Mouse (Mus musculus): ENCODE measurements around the gene Plagl2. TPM values are rescaled to one million over a fixed set of nuclear protein-coding genes. Genes with fewer than 3 reads are reported as not detected.
"Not testable (repeated sequence)": the region's sequence is repeated elsewhere in the genome, so short reads cannot be mapped to it uniquely, and the experiment has no call there.

Plagl2 gene
- polyA plus RNA-seq (2016; fragmentation: Nextera tagmentation; extraction: Ambion mirVana), result 20.4 and 23.7 TPM in 2 replicates

- ATAC-seq (ENCODE audit: low FRiP score, low read depth), result peak; percentile 99
- H3K27ac ChIP-seq (replicated peaks), result peak within 1 kb of the TSS; percentile 89
- peaks cover 37% of the 10 kb centered on the region for H3K4me1 ChIP-seq
- H3K9me3 ChIP-seq, result no peaks in the 10 kb centered on the region
- peak within 1 kb of the TSS; percentile 98 for H3K4me2 ChIP-seq (replicated peaks)
- H3K27me3 ChIP-seq, result no peaks in the 10 kb centered on the region
- H3K9ac ChIP-seq (replicated peaks), result peak within 1 kb of the TSS; percentile 99
- peaks cover 3% of the 10 kb centered on the region; the same call in 1 of the 2 replicates for H3K36me3 ChIP-seq
- peak within 1 kb of the TSS; percentile 99 for H3K4me3 ChIP-seq
- under 1% methylated on average over 38 of the region's 72 CpGs for WGBS
These were observed at the start of gene Plagl2, which contains the start of gene Pofut1 for GRCm38 (mm10) chr2:153241250-153242014. Plagl2 (minus strand) TSS chr2:153241426. Pofut1 (plus strand) TSS chr2:153241533.

- no peak for ATAC-seq (ENCODE audit: low FRiP score, low read depth)
- Histone ChIP-seq H3K4me3 (no peak overlapping the region), H3K4me1 (peaks cover 14% of the 10 kb centered on the region), H3K27me3 (no peaks in the 10 kb centered on the region), H3K9me3 (no peaks in the 10 kb centered on the region), H3K36me3 (no peaks in the 10 kb centered on the region), H3K4me2 (replicated peaks) (no peak overlapping the region), H3K27ac (replicated peaks) (no peak overlapping the region), H3K9ac (replicated peaks) (no peak overlapping the region)
- 81% methylated on average over 6 of the region's 6 CpGs for WGBS
These were observed 46.6 kb upstream of the Plagl2 start for GRCm38 (mm10) chr2:153287835-153288234.

GRCm38 (mm10) chr2:153286524-153286923, 45.3 kb upstream of the Plagl2 start:
- no peak overlapping the region for H3K9ac ChIP-seq (replicated peaks)
- H3K4me1 ChIP-seq, result peaks cover 3% of the 10 kb centered on the region; the same call in 1 of the 2 replicates
- no peak overlapping the region for H3K4me3 ChIP-seq
- no peaks in the 10 kb centered on the region for H3K36me3 ChIP-seq
- H3K27ac ChIP-seq (replicated peaks), result no peak overlapping the region
- no peaks in the 10 kb centered on the region for H3K9me3 ChIP-seq
- WGBS, result 85% methylated on average over 4 of the region's 4 CpGs
- H3K27me3 ChIP-seq, result no peaks in the 10 kb centered on the region
- ATAC-seq (ENCODE audit: low FRiP score, low read depth), result no peak
- H3K4me2 ChIP-seq (replicated peaks), result no peak overlapping the region

- no peak overlapping the region for H3K4me2 ChIP-seq (replicated peaks)
- no peak for ATAC-seq (ENCODE audit: low FRiP score, low read depth)
- 84% methylated on average over 6 of the region's 6 CpGs for WGBS
These were observed 42.7 kb upstream of the Plagl2 start for GRCm38 (mm10) chr2:153283919-153284318.

DNA sequence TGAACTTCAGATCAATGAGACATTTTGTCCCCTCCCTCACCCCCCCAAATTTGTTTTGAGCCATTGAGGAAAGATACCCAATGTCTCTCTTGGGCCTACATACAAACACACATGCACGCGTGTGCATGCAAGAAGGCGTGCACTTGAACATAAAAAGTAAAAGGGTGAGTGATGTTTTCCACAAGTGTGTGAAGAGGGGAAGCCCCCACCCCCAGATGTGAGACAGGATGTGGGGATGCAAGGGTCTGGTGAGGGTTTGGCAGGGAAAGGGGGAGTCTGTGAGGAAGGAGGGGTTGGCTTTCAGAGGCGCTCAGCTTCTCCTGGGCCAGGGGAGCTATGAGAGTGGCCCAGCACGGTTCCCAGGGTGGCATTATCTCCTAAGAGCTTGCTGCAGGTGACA, 37.1 kb upstream of the Plagl2 start:
- 83% methylated on average over 5 of the region's 5 CpGs for WGBS
- no peak for ATAC-seq (ENCODE audit: low FRiP score, low read depth)
- Histone ChIP-seq H3K36me3 (no peaks in the 10 kb centered on the region), H3K9ac (replicated peaks) (no peak overlapping the region), H3K27me3 (no peaks in the 10 kb centered on the region), H3K9me3 (no peaks in the 10 kb centered on the region), H3K4me2 (replicated peaks) (no peak overlapping the region), H3K4me1 (no peaks in the 10 kb centered on the region), H3K4me3 (no peak overlapping the region), H3K27ac (replicated peaks) (no peak overlapping the region)

More at GRCm38 (mm10) chr2:153283919-153284318, 42.7 kb upstream of the Plagl2 start:
- Histone ChIP-seq H3K27ac (replicated peaks) (no peak overlapping the region), H3K36me3 (no peaks in the 10 kb centered on the region), H3K27me3 (no peaks in the 10 kb centered on the region), H3K4me3 (no peak overlapping the region), H3K4me1 (no peaks in the 10 kb centered on the region), H3K9me3 (no peaks in the 10 kb centered on the region), H3K9ac (replicated peaks) (no peak overlapping the region)

GRCm38 (mm10) chr2:153276846-153277245, 35.6 kb upstream of the Plagl2 start:
- not testable (repeated sequence) for H3K4me3 ChIP-seq; H3K4me2 ChIP-seq (replicated peaks); H3K36me3 ChIP-seq; H3K27ac ChIP-seq (replicated peaks); H3K4me1 ChIP-seq; H3K9me3 ChIP-seq; ATAC-seq (ENCODE audit: low FRiP score, low read depth); H3K9ac ChIP-seq (replicated peaks); H3K27me3 ChIP-seq
- WGBS, result 91% methylated on average over 5 of the region's 5 CpGs

GRCm38 (mm10) chr2:153276440-153276839, 35.2 kb upstream of the Plagl2 start:
- WGBS, result 94% methylated on average over 8 of the region's 8 CpGs
- Histone ChIP-seq H3K4me2 (replicated peaks) (no peak overlapping the region), H3K27ac (replicated peaks) (no peak overlapping the region), H3K9ac (replicated peaks) (no peak overlapping the region), H3K4me1 (peaks cover 3% of the 10 kb centered on the region; the same call in 1 of the 2 replicates), H3K9me3 (no peaks in the 10 kb centered on the region), H3K4me3 (no peak overlapping the region), H3K27me3 (no peaks in the 10 kb centered on the region), H3K36me3 (no peaks in the 10 kb centered on the region)
- no peak for ATAC-seq (ENCODE audit: low FRiP score, low read depth)

DNA sequence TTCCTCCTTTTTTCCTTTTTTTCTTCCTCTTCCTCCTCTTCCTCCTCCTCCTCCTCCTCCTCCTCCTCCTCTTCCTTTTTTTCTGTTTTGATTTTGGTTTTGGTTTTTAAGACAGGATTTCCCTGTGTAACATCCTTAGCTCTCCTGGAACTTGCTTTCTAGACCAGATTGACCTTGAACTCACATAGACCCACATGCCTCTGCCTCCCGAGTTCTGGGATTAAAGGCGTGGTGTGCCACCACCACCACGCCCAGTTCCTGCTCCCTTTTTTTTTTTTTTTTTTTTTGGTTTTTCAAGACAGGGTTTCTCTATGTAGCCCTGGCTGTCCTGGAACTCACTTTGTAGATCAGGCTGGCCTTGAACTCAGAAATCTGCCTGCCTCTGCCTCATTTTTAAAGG, 34.4 kb upstream of the Plagl2 start:
- H3K4me3 ChIP-seq; H3K36me3 ChIP-seq; H3K9ac ChIP-seq (replicated peaks); H3K27me3 ChIP-seq; ATAC-seq (ENCODE audit: low FRiP score, low read depth); H3K4me2 ChIP-seq (replicated peaks); H3K9me3 ChIP-seq; H3K4me1 ChIP-seq; H3K27ac ChIP-seq (replicated peaks): not testable (repeated sequence)
- 81% methylated on average over 3 of the region's 3 CpGs for WGBS

DNA sequence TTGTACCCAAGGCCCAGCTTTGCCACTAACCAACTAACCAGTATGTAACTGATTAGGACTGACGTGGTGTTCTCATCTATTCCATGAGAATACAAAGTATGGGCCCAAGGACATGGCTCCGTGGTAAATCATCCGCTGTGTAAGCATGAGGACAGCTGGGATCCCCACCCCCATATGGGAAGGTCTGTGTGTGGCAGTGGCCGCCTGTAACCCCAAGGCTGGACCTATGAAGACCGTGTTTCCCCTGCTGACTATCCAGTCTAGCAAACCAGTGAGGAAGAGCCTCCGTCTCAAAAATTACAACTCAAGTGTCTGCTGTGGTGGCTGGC, 33.7 kb upstream of the Plagl2 start:
- no peaks in the 10 kb centered on the region for H3K27me3 ChIP-seq
- no peaks in the 10 kb centered on the region for H3K9me3 ChIP-seq
- H3K4me3 ChIP-seq, result no peak overlapping the region
- no peaks in the 10 kb centered on the region for H3K36me3 ChIP-seq
- WGBS, result 79% methylated on average over 6 of the region's 6 CpGs
- no peak overlapping the region for H3K27ac ChIP-seq (replicated peaks)
- peaks cover 3% of the 10 kb centered on the region; the same call in 1 of the 2 replicates for H3K4me1 ChIP-seq
- no peak for ATAC-seq (ENCODE audit: low FRiP score, low read depth)
- H3K9ac ChIP-seq (replicated peaks), result no peak overlapping the region
- no peak overlapping the region for H3K4me2 ChIP-seq (replicated peaks)

DNA sequence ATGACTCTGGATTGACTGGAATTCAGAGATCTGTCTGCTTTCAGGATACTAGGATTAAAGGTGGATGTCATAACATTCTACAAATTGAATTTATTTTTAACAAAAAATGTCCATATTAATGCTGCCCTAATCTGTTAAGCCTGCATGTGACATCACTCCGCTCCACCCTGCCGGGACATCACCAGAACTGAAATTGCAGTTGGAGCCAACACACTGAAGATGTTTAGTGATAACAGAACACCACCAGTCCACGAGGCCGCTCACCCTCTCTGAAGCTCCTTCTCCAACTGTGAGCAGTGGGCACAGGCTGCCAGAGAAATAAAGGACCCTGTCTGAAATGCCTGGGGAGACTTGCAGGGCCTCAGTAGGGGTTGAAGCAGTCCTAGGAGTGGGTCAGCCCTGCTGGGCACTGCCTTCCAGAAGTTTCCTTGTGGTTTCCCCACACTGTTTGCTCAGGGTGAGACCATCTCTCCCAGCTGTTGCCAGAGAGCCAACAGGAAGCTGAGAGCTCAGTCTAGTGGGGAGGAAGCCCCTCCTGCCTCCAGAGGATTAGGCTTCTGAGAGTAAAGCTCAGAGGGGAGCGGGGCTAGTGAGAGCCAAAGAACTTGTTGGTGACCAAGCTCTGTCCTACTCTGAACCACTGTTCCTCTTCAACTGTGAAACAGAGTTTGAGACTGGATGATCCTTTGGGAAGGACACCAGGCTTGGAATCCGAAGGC, 33.1 kb upstream of the Plagl2 start:
- WGBS, result 63% methylated on average over 6 of the region's 6 CpGs
- not testable (repeated sequence) for H3K27me3 ChIP-seq; H3K9me3 ChIP-seq; H3K4me2 ChIP-seq (replicated peaks); ATAC-seq (ENCODE audit: low FRiP score, low read depth); H3K4me3 ChIP-seq; H3K9ac ChIP-seq (replicated peaks); H3K36me3 ChIP-seq; H3K27ac ChIP-seq (replicated peaks); H3K4me1 ChIP-seq

GRCm38 (mm10) chr2:153270231-153270915, 29.1 kb upstream of the Plagl2 start:
- not testable (repeated sequence) for H3K4me1 ChIP-seq; H3K9me3 ChIP-seq; ATAC-seq (ENCODE audit: low FRiP score, low read depth); H3K27me3 ChIP-seq; H3K4me3 ChIP-seq; H3K4me2 ChIP-seq (replicated peaks); H3K9ac ChIP-seq (replicated peaks)
- WGBS, result 67% methylated on average over 8 of the region's 8 CpGs
- Histone ChIP-seq H3K36me3 (peaks cover 18% of the 10 kb centered on the region), H3K27ac (replicated peaks) (peak overlapping the region; percentile 46; the same call in 1 of the 2 replicates)

- peaks cover 1% of the 10 kb centered on the region; the same call in 1 of the 2 replicates for H3K4me1 ChIP-seq
- H3K4me3 ChIP-seq, result no peak overlapping the region
- ATAC-seq (ENCODE audit: low FRiP score, low read depth), result no peak
- no peak overlapping the region for H3K27ac ChIP-seq (replicated peaks)
- peaks cover 47% of the 10 kb centered on the region for H3K36me3 ChIP-seq
- H3K9me3 ChIP-seq, result no peaks in the 10 kb centered on the region
- no peaks in the 10 kb centered on the region for H3K27me3 ChIP-seq
- no peak overlapping the region for H3K9ac ChIP-seq (replicated peaks)
- whole genome bisulfite sequencing, result 90% methylated on average over 2 of the region's 2 CpGs
- H3K4me2 ChIP-seq (replicated peaks), result no peak overlapping the region
These were observed 26.1 kb upstream of the Plagl2 start for GRCm38 (mm10) chr2:153267331-153267730.
